Mouse (Mus musculus) liver, embryonic 14.5 days (tissue): Measurements from ENCODE around the gene Actn3. TPM values are rescaled to one million over a fixed set of nuclear protein-coding genes. Genes with fewer than 3 reads are reported as not detected.

Experiments
- ATAC-seq: fragments of 200-750 bp; cut with Nextera tagmentation; 2 replicates; pipeline ENCODE4 v1.8.0; 2017; ENCODE audit warnings: moderate number of reproducible peaks, mild to moderate bottlenecking, moderate library complexity; ENCODE audit not compliant: insufficient read depth
- DNase-seq, 3 experiments: peaks; one replicate each; pipeline ENCODE4 v3.0.0-alpha.2; 2012 to 2013; ENCODE audit warnings: low read depth in 3 of 3, low spot score in 3 of 3
- H3K27ac ChIP-seq: fragments of 300-500 bp; sonication (generic); 2 replicates; pipeline ENCODE4 v1.5.1; 2014; ENCODE audit warnings: moderate library complexity, mild to moderate bottlenecking, control low read depth, inconsistent platforms
- H3K27me3 ChIP-seq: fragments of 300-500 bp; sonication (generic); 2 replicates; pipeline ENCODE4 v1.6.1; 2014; ENCODE audit warnings: mild to moderate bottlenecking, low read length, moderate library complexity; ENCODE audit not compliant: control insufficient read depth, insufficient read depth
- H3K36me3 ChIP-seq: fragments of 300-500 bp; sonication (generic); replicated peaks from 2 replicates; pipeline ENCODE4 v1.6.1; 2014; ENCODE audit warnings: low read depth; ENCODE audit not compliant: control insufficient read depth, insufficient read depth
- H3K4me1 ChIP-seq, 2 experiments: fragments of 200-500 bp in 1 of 2; fragments of 300-500 bp in 1 of 2; sonication (generic) in 1 of 2; replicated peaks; 2 replicates each; pipeline ENCODE4 v1.6.1; 2012 to 2014; ENCODE audit warnings: antibody characterized with exemption in 1 of 2, inconsistent platforms in 1 of 2, low read length in 1 of 2; ENCODE audit not compliant: control insufficient read depth in 2 of 2, insufficient read depth in 2 of 2
- H3K4me2 ChIP-seq: fragments of 300-500 bp; sonication (generic); 2 replicates; pipeline ENCODE4 v1.6.1; 2014; ENCODE audit warnings: low read depth, mild to moderate bottlenecking, control low read depth, moderate library complexity
- H3K4me3 ChIP-seq, 2 experiments: fragments of 200-500 bp in 1 of 2; fragments of 300-500 bp in 1 of 2; sonication (generic) in 1 of 2; 2 replicates each; pipeline ENCODE4 v1.5.1; 2012 to 2014; ENCODE audit warnings: low read depth in 2 of 2, low read length in 2 of 2, mild to moderate bottlenecking in 2 of 2, control low read depth in 1 of 2, inconsistent platforms in 1 of 2, moderate library complexity in 1 of 2; ENCODE audit not compliant: insufficient read depth in 1 of 2
- H3K9ac ChIP-seq: fragments of 300-500 bp; sonication (generic); replicated peaks from 2 replicates; pipeline ENCODE4 v1.6.1; 2014; ENCODE audit warnings: mild to moderate bottlenecking, control low read depth, moderate library complexity
- H3K9me3 ChIP-seq: fragments of 300-500 bp; sonication (generic); 2 replicates; pipeline ENCODE4 v1.6.1; 2016; ENCODE audit warnings: low read length, mixed read lengths; ENCODE audit not compliant: control insufficient read depth
- CTCF ChIP-seq: IDR thresholded peaks from 2 replicates; pipeline ENCODE4 v1.5.1; 2016; ENCODE audit warnings: antibody characterized with exemption, low read depth, control low read depth
- EP300 ChIP-seq: IDR thresholded peaks from 2 replicates; pipeline ENCODE4 v1.6.1; 2016; ENCODE audit warnings: antibody characterized with exemption, low read depth
- WGBS: fragments of 180-500 bp; shearing (Covaris S2); extraction: QIAGEN DNeasy Blood & Tissue Kit; methylation state at CpG from one replicate; pipeline ENCODE4 v1.1.7; 2014; ENCODE audit not compliant: insufficient replicate concordance; 5-methylcytosine and 5-hydroxymethylcytosine counted together
- polyA plus RNA-seq, 2 experiments: library from polyadenylated mRNA; depleted of rRNA in 1 of 2; stranded (reverse) in 1 of 2; unstranded in 1 of 2; fragments of >200 nt; fragmentation: Nextera tagmentation in 1 of 2; extraction: Ambion mirVana in 1 of 2; gene quantifications; 2 replicates each; pipeline versions ENCODE4 v1.2.1 to v1.2.3; 2012 to 2014

Gene Actn3
- polyA plus RNA-seq (2012; rRNA removed) = 0.18 and 0.33 TPM in 2 replicates
- 0.28 TPM in 2 replicates for polyA plus RNA-seq (2014; fragmentation: Nextera tagmentation; extraction: Ambion mirVana)

- ATAC-seq = peak; percentile 4; the same call in 1 of the 2 replicates
- Histone ChIP-seq H3K36me3 (no peaks in the 10 kb centered on the region; the same call in 1 of the 2 replicates), H3K4me3 (peak within 1 kb of the TSS; percentile 83 to 99), H3K9ac (peak within 1 kb of the TSS; percentile 98), H3K27me3 (no peaks in the 10 kb centered on the region), H3K4me1 (peaks cover 16 to 20% of the 10 kb centered on the region in 2 experiments), H3K27ac (peak within 1 kb of the TSS; percentile 84), H3K9me3 (no peaks in the 10 kb centered on the region), H3K4me2 (peak within 1 kb of the TSS; percentile 94)
- DNase-seq = no peak
- 12% methylated on average over 17 of the region's 17 CpGs for WGBS
- TF ChIP-seq CTCF (no peak), EP300 (no peak)
Observed at GRCm38 (mm10) chr19:4877785-4878184, at the start of gene Actn3. Gene Actn3 (minus strand): TSS chr19:4877909.

GRCm38 (mm10) chr19:4925121-4925860 is 47.6 kb upstream of the Actn3 start:
- Histone ChIP-seq H3K27ac (no peak overlapping the region), H3K4me2 (no peak overlapping the region), H3K9me3 (no peaks in the 10 kb centered on the region), H3K27me3 (no peaks in the 10 kb centered on the region), H3K36me3 (peaks cover 14% of the 10 kb centered on the region), H3K9ac (no peak overlapping the region), H3K4me1 (peaks cover 0 to 12% of the 10 kb centered on the region in 2 experiments; a peak in 3 of 4 replicates), H3K4me3 (no peak overlapping the region)
- TF ChIP-seq CTCF (no peak), EP300 (no peak)
- ATAC-seq (no peak), DNase-seq (no peak)
- WGBS = 86% methylated on average over 11 of the region's 11 CpGs

DNA sequence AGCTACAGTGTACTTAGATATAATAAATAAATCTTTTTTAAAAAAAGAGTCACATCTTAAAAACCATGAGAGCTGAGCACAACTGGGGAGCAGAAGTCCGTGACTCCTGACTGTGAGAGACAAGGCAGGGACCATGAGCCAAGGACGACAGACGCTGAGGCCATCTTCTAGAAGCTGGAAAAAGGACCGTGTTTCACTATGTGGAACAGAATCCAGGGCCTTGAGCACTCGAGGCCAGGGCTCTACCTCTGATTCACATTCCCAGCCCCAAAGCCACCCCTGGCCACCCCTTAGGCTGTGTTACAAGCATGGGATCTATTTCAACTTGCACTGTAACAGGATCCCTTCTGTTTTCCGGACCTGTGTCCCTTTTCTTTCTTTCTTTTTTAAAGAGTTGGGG is 41.9 kb upstream of the Actn3 start:
- Histone ChIP-seq H3K4me2 (no peak overlapping the region), H3K27me3 (no peaks in the 10 kb centered on the region), H3K4me3 (no peak overlapping the region), H3K36me3 (peaks cover 25% of the 10 kb centered on the region), H3K27ac (no peak overlapping the region), H3K9ac (no peak overlapping the region), H3K9me3 (no peaks in the 10 kb centered on the region), H3K4me1 (no peaks in the 10 kb centered on the region)
- ATAC-seq (no peak), DNase-seq (no peak)
- TF ChIP-seq EP300 = no peak
- WGBS = 72% methylated on average over 6 of the region's 6 CpGs

DNA sequence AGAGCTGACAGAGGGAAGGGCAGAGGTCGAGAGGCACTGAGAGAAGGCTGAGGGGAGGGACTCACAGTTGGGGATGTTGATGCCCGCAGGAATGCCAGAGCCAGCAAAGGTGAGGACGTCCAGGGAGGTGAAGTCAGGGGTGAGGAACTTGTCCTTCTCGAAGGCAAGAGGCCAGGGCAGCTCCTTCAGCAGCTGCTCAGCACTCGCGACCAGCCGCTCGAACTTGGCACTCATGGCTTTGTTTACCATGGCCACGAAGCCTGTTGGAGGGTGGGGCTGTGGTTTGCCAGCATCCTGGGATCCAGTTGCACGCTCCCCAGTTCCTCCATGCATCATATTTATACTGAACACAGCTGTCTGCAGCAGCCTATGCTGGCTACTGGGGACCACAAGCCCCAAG is 39.1 kb upstream of the Actn3 start:
- Histone ChIP-seq H3K4me1 (no peaks in the 10 kb centered on the region), H3K4me3 (no peak overlapping the region), H3K4me2 (no peak overlapping the region), H3K27me3 (no peaks in the 10 kb centered on the region), H3K9ac (no peak overlapping the region), H3K9me3 (no peaks in the 10 kb centered on the region), H3K27ac (no peak overlapping the region), H3K36me3 (peaks cover 29% of the 10 kb centered on the region)
- ATAC-seq = no peak
- 76% methylated on average over 10 of the region's 10 CpGs for WGBS
- TF ChIP-seq CTCF = no peak
- TF ChIP-seq EP300 = no peak
- DNase-seq = no peak

DNA sequence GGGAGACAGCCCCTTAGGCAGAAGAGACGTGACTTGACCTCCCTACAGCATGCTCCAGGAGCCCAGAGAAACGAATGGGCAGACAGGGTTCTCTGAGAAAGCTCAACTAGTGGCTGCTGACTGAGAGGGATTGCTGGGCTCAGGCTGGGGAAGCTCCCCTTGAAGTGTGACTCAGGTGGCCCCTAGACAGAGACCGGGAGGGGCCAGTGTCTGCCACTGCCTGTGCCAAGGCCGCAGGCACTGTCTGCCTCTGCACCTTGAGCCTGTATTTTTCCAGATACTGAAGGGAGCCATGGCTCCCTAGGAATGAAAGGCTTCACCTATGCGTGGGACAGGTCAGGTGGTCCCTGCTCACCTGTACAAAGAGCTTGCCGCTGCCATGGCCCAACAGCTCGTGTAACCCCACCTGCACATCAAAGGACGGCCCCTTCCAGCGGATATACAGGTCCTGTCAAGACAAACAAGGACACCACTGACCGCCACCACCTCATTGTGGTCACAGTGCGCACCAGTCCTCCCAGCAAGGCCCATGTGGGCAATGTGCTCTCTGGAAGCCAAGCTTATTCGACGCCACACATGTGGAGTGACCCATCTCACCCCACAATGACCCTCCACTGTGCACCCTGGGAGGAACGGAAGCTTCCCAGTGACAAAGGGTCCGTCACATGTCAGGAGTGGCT is 38.4 kb upstream of the Actn3 start:
- Histone ChIP-seq H3K36me3 (peaks cover 24% of the 10 kb centered on the region), H3K4me3 (no peak overlapping the region), H3K9me3 (no peaks in the 10 kb centered on the region), H3K9ac (no peak overlapping the region), H3K27me3 (no peaks in the 10 kb centered on the region), H3K4me2 (no peak overlapping the region), H3K4me1 (no peaks in the 10 kb centered on the region), H3K27ac (no peak overlapping the region)
- WGBS = 83% methylated on average over 15 of the region's 15 CpGs
- ATAC-seq (no peak), DNase-seq (no peak)
- TF ChIP-seq CTCF (no peak), EP300 (no peak)
